Mouse (Mus musculus) heart, embryonic 12.5 days (tissue): ENCODE measurements around the gene Olfr486. TPM values are rescaled to one million over a fixed set of nuclear protein-coding genes. Genes with fewer than 3 reads are reported as not detected.
"Not testable (repeated sequence)": the region's sequence is repeated elsewhere in the genome, so short reads cannot be mapped to it uniquely, and the experiment has no call there.

Experiments used
- ATAC-seq: fragments of 200-750 bp; cut with Nextera tagmentation; 2 replicates; pipeline ENCODE4 v1.8.0; 2017; ENCODE audit warnings: moderate TSS enrichment, moderate library complexity; ENCODE audit not compliant: insufficient number of reproducible peaks, low FRiP score
- H3K27ac ChIP-seq: fragments of 300-500 bp; sonication (generic); 2 replicates; pipeline ENCODE4 v1.5.1; 2016; ENCODE audit warnings: mild to moderate bottlenecking, moderate library complexity; ENCODE audit not compliant: poor library complexity, severe bottlenecking
- H3K27me3 ChIP-seq: fragments of 300-500 bp; sonication (generic); replicated peaks from 2 replicates; pipeline ENCODE4 v1.6.1; 2016; ENCODE audit warnings: mild to moderate bottlenecking, moderate library complexity
- H3K36me3 ChIP-seq: fragments of 300-500 bp; sonication (generic); 2 replicates; pipeline ENCODE4 v1.6.1; 2016; ENCODE audit warnings: mild to moderate bottlenecking, moderate library complexity
- H3K4me1 ChIP-seq: fragments of 300-500 bp; sonication (generic); replicated peaks from 2 replicates; pipeline ENCODE4 v1.6.1; 2016; ENCODE audit warnings: mild to moderate bottlenecking
- H3K4me2 ChIP-seq: fragments of 300-500 bp; sonication (generic); 2 replicates; pipeline ENCODE4 v1.6.1; 2016; ENCODE audit warnings: mild to moderate bottlenecking, moderate library complexity
- H3K4me3 ChIP-seq: fragments of 300-500 bp; sonication (generic); 2 replicates; pipeline ENCODE4 v1.5.1; 2016; ENCODE audit warnings: mild to moderate bottlenecking
- H3K9ac ChIP-seq: fragments of 300-500 bp; sonication (generic); 2 replicates; pipeline ENCODE4 v1.6.1; 2016; ENCODE audit warnings: mild to moderate bottlenecking, moderate library complexity
- H3K9me3 ChIP-seq: fragments of 300-500 bp; sonication (generic); replicated peaks from 2 replicates; pipeline ENCODE4 v1.6.1; 2016; ENCODE audit warnings: mild to moderate bottlenecking, moderate library complexity
- WGBS: fragments of 180-500 bp; shearing (Covaris S2); methylation state at CpG from one replicate; pipeline ENCODE4 v1.1.7; 2016; 5-methylcytosine and 5-hydroxymethylcytosine counted together
- polyA plus RNA-seq: library from polyadenylated mRNA; unstranded; fragments of >200 nt; fragmentation: Nextera tagmentation; extraction: Ambion mirVana; gene quantifications from 2 replicates; pipeline ENCODE4 v1.2.1, GENCODE M21; 2016

The Olfr486 gene
- not detected in 2 replicates for polyA plus RNA-seq

DNA sequence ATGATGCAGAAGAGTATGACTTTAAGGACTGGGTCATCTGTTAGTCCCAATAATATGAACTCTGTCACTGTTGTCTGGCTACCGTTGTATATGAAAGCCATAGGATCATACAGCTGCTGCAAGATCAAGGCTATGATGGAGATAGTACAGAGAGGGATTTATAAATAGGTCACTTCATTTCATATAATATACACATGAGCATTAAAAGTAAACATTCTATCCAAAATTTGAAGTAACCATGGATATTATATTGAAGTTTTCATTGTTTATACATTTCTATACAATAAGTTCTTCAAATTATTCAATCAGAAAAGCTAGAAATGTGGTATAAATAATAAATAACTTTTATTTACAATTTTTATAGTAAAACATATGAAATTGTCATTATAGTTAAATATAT, at the start of gene Olfr486:
Gene Olfr486, minus strand, starts transcription at position 101 of the 400 bp plus-strand sequence.
- not testable (repeated sequence) for H3K9ac ChIP-seq, H3K4me2 ChIP-seq, H3K4me3 ChIP-seq, H3K27ac ChIP-seq, ATAC-seq, H3K4me1 ChIP-seq, H3K36me3 ChIP-seq, H3K27me3 ChIP-seq
- WGBS, result 88% methylated on average over 1 of the region's 1 CpGs
- H3K9me3 ChIP-seq, result peaks cover 10% of the 10 kb centered on the region

DNA sequence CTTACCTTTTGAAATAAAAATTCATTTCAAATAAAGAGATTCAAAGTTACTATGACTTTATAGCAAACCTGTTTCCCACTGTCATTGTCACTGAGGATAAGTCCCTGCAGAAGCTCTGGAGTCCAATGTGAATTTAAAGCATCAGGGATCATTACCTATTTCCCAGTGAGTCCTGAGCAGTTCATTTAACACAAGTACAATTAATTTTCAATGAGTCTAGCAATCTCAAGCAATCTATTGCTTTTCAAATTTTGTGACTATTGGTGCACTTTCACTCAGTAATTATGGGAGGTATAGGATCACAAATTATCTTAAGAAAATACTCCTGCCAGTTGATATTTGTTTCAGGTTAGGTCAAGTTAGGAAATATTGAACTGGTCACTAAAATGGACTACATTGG, 42.0 kb upstream of the Olfr486 start, which contains the start of gene Olfr487:
Gene Olfr487, minus strand, starts transcription at position 101 of the 400 bp plus-strand sequence.
- H3K27ac ChIP-seq, ATAC-seq, H3K27me3 ChIP-seq, H3K4me3 ChIP-seq, H3K36me3 ChIP-seq, H3K4me1 ChIP-seq, H3K4me2 ChIP-seq, H3K9ac ChIP-seq, H3K9me3 ChIP-seq: not testable (repeated sequence)

DNA sequence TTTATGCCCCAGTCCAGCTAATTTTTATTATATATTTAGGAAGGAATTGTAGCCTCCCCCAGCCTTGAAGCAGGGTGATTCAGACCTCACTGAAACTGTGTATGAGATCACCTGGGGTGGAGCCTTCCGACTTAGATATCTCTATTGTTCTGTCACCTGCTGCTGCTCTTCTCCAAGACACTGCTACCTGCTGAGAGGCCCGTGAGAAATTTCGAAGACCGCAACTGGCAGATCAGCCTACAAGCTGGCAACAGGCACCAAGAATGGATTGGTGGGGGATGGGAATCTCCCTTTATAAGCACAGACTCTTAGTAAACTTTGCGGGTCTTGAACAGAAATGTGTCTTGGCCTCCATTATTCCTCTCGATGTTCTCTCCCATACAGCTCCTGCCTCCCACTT, 24.4 kb upstream of the Olfr486 start:
- Histone ChIP-seq H3K9me3 (no peaks in the 10 kb centered on the region; the same call in 1 of the 2 replicates), H3K27ac (no peak overlapping the region), H3K4me2 (no peak overlapping the region), H3K27me3 (no peaks in the 10 kb centered on the region), H3K4me3 (no peak overlapping the region), H3K36me3 (no peaks in the 10 kb centered on the region), H3K4me1 (no peaks in the 10 kb centered on the region), H3K9ac (no peak overlapping the region)
- ATAC-seq, result no peak
- 73% methylated on average over 6 of the region's 6 CpGs for WGBS

DNA sequence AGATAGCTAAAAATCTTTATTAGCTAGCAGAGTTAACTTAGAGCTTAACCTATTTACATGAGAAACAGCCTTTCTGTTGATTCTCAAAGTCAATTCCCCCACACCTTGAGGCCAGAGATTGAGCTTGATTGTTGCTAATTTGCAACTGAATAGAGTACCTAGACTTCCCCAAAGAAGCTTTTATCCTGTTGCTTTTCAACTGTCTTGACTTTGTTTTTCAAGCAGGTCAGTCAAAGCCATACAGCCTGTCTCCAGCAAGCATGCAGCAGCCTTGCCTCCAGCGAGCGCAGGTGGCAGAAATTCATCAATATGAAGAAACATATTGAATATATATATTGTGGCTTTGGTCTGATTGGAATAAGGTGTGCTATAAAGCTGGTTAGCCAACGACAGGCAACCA, 23.8 kb upstream of the Olfr486 start:
- not testable (repeated sequence) for H3K4me3 ChIP-seq, H3K9me3 ChIP-seq, H3K9ac ChIP-seq, H3K36me3 ChIP-seq, H3K4me2 ChIP-seq, H3K4me1 ChIP-seq, ATAC-seq, H3K27me3 ChIP-seq, H3K27ac ChIP-seq
- WGBS, result 64% methylated on average over 3 of the region's 3 CpGs

DNA sequence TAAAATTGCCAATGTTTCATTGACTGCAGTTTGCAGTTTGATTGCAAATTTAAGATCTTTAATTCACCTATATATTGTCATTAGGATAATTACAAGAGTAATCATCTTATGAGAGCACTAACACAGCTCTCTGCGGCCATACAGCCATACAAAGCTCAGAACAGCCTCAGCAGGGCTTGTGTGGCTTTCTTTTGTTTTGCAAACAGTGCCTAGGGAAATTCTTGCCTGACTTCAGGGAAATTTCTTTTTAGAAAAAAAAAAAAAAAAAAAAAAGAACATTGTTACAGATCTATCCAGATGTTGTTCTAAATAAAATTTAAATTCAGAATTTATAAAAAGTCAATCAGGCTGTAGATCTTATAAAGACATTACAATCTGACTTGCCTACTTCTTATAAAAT, 20.2 kb upstream of the Olfr486 start:
- WGBS, result 79% methylated on average over 1 of the region's 1 CpGs
- not testable (repeated sequence) for H3K27me3 ChIP-seq, H3K9ac ChIP-seq, H3K4me3 ChIP-seq, H3K4me1 ChIP-seq, H3K4me2 ChIP-seq, H3K27ac ChIP-seq, H3K9me3 ChIP-seq, ATAC-seq, H3K36me3 ChIP-seq

DNA sequence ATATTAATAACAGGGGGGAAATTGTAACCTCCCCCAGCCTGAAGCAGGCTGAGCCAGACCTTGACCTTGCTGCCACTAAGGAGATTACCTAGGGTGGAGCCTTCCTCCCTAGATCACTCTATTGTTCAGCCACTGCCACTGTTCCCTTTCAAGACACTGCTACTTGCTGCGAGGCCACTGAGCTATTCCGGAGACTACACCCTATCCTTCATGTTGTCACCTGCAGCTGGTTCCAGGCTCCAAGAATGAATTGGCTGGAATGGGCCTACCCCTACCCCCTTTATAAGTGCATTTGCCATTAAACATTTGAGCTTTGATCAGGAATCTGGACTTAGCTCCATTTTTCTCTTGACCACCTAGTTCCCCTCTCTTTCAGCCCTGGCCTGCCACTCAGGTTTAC, 18.7 kb upstream of the Olfr486 start:
- H3K4me3 ChIP-seq, H3K4me1 ChIP-seq, ATAC-seq, H3K4me2 ChIP-seq, H3K36me3 ChIP-seq, H3K27ac ChIP-seq, H3K27me3 ChIP-seq, H3K9ac ChIP-seq, H3K9me3 ChIP-seq: not testable (repeated sequence)
- 73% methylated on average over 2 of the region's 2 CpGs for WGBS

DNA sequence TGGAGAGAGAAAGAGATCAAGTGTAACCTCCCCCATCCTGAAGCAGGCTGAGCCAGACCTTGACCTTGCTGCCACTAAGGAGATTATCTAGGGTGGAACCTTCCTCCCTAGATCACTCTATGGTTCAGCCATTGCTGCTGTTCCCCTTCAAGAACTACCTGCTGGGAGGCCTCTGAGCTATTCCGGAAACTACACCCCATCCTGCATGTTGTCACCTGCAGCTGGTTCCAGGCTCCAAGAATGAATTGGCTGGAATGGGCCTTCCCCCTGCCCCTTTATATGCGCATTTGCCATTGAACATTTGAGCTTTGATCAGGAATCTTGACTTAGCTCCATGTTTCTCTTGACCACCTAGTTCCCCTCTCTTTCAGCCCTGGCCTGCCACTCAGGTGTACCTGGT, 12.7 kb upstream of the Olfr486 start:
- not testable (repeated sequence) for H3K9ac ChIP-seq, ATAC-seq
- WGBS, result 78% methylated on average over 2 of the region's 2 CpGs

DNA sequence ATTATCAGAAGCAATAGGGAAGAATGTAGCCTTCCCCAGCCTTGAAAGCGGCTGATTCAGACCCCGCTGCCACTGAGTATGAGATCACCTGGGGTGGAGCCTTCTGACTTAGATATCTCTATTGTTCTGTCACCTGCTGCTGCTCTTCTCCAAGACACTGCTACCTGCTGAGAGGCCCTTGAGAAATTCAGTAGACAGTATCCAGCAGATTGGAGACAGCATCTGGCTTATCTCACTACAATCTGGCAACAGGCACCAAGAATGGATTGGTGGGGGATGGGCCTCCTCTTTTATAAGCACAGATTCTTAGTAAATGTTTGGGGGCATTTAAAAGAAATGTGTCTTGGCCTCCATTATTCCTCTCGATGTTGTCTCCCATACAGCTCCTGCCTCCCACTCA, 11.9 kb upstream of the Olfr486 start:
- not testable (repeated sequence) for H3K9ac ChIP-seq
- 64% methylated on average over 3 of the region's 3 CpGs for WGBS

More for the DNA sequence above, 12.7 kb upstream of the Olfr486 start:
- H3K4me1 ChIP-seq, H3K36me3 ChIP-seq, H3K4me3 ChIP-seq, H3K27me3 ChIP-seq, H3K9me3 ChIP-seq, H3K4me2 ChIP-seq, H3K27ac ChIP-seq: not testable (repeated sequence)

DNA sequence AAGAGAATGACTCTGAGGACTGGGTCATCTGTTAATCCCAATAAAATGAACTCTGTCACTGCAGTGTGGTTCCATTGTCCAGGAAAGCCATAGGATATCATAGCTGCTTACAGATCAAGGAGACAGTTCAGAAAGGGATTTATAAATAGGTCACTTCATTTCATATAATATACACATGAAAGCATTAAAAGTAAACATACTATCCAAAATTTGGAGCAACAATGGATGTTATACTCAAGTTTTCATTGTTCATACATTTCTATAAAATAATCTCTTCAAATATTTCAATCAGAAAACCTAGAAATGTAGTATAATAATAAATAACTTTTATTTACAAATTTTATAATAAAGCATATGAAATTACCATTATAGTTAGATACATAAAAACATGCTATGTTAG, 12.8 kb downstream of the Olfr486 start, which contains the start of gene Olfr485:
Gene Olfr485, minus strand, starts transcription at position 101 of the 400 bp plus-strand sequence.
- Histone ChIP-seq H3K4me1 (no peaks in the 10 kb centered on the region), H3K27ac (no peak within 1 kb of the TSS), H3K36me3 (no peaks in the 10 kb centered on the region), H3K9ac (no peak within 1 kb of the TSS), H3K9me3 (no peaks in the 10 kb centered on the region), H3K4me3 (no peak within 1 kb of the TSS), H3K27me3 (no peaks in the 10 kb centered on the region), H3K4me2 (no peak within 1 kb of the TSS)
- ATAC-seq, result no peak

More for the DNA sequence above, 11.9 kb upstream of the Olfr486 start:
- not testable (repeated sequence) for H3K9me3 ChIP-seq, H3K4me2 ChIP-seq, H3K4me3 ChIP-seq, H3K4me1 ChIP-seq, H3K36me3 ChIP-seq, H3K27me3 ChIP-seq, H3K27ac ChIP-seq, ATAC-seq

DNA sequence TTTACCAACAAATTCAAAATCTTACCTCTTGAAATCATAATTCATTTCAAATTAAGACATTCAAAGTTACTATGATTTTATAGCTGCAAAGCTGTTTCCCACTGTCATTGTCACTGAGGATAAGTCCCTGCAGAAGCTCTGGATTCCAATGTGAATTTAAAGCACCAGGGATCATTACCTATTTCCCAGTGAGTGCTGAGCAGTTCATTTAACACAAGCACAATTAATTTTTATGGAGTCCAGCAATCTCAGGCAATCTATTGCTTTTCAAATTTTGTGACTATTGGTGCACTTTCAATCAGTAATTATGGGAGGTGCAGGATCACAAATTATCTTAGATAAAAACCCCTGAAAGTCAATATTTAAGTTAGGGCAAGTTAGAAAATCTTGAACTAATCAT, 45.2 kb downstream of the Olfr486 start, which contains the start of gene Olfr484:
Gene Olfr484, minus strand, starts transcription at position 101 of the 400 bp plus-strand sequence.
- H3K36me3 ChIP-seq, result no peaks in the 10 kb centered on the region
- H3K27ac ChIP-seq, result no peak within 1 kb of the TSS
- ATAC-seq, result no peak
- no peak within 1 kb of the TSS for H3K4me2 ChIP-seq
- H3K4me3 ChIP-seq, result no peak within 1 kb of the TSS
- H3K9ac ChIP-seq, result no peak within 1 kb of the TSS
- no peaks in the 10 kb centered on the region for H3K9me3 ChIP-seq
- H3K27me3 ChIP-seq, result no peaks in the 10 kb centered on the region
- no peaks in the 10 kb centered on the region for H3K4me1 ChIP-seq
